ENCODE assay signal across 11 mouse cellular contexts in the genomic region with DNA sequence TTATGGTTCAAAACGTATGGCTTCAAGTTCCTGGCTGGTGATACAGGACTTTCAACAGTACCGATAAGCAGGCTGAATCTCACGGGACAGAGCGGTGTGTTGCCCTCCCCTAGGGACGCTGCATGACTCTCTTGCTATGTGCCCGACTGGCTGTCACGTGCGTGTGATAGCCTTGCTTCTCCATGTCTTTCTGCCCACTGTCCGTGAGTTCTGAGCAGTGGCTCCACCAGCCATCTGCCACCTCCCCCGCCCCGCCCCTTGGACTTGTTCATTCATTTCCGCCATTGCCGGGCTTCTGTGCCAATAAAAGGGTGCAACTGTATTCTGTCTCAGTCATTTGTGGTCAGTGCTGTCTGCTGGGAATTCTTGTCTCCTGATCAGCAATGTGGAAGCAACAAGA.
DNase-seq lines count a peak whose midpoint lies in the region; ATAC-seq and TF ChIP-seq lines count a peak whose summit lies in the region.
"Had no signal": no experiment of that assay in that cellular context is flagged by ENCODE, and none has a peak within 500 bp of the region (broad histone marks: within the 10 kb centered on the region; RNA-seq: fewer than 3 reads in every experiment).

No protein-coding gene starts in this region.

- no peak overlapping the region for H3K4me3 ChIP-seq in lung, embryonic 15.5 days
- H3K4me3 ChIP-seq in limb, embryonic 10.5 days: no peak overlapping the region
- H3K4me3 ChIP-seq: embryonic facial prominence, embryonic 13.5 days had no signal

- peak; percentile 26 for DNase-seq in embryo, embryonic 11 days
- no peak for DNase-seq in embryo, embryonic 10.5 days (ENCODE audit: low spot score)
- DNase-seq in lung, postnatal 14 days: no peak
- DNase-seq in brain, embryonic 14.5 days (ENCODE audit: low read depth): peak; percentile 33
- no peak for DNase-seq in limb, embryonic 10.5 days (ENCODE audit: low spot score)
- DNase-seq in thymus, postnatal 0 days (ENCODE audit: low spot score): no peak
- DNase-seq: gastrocnemius, postnatal 10 days; kidney, adult 9 months had no signal

- H3K27me3 ChIP-seq in lung, embryonic 15.5 days: no peaks in the 10 kb centered on the region
- no peaks in the 10 kb centered on the region for H3K27me3 ChIP-seq in limb, embryonic 10.5 days (ENCODE audit: low read depth, poor library complexity, severe bottlenecking)
- H3K27me3 ChIP-seq: embryonic facial prominence, embryonic 13.5 days had no signal

- 0 out of 2 replicates have a peak, but pooled peaks cover 3% of the 10 kb centered on the region for H3K4me1 ChIP-seq in lung, embryonic 15.5 days
- H3K4me1 ChIP-seq in limb, embryonic 10.5 days: peaks cover 36% of the 10 kb centered on the region

- H3K4me2 ChIP-seq in lung, embryonic 15.5 days: peak overlapping the region; percentile 10; the same call in 1 of the 2 replicates
- H3K4me2 ChIP-seq: embryonic facial prominence, embryonic 13.5 days had no signal

- no peaks in the 10 kb centered on the region for H3K9me3 ChIP-seq in lung, embryonic 15.5 days
- H3K9me3 ChIP-seq in limb, embryonic 10.5 days (replicated peaks): no peaks in the 10 kb centered on the region
- H3K9me3 ChIP-seq: embryonic facial prominence, embryonic 13.5 days had no signal

- no peak overlapping the region for H3K9ac ChIP-seq in lung, embryonic 15.5 days
- H3K9ac ChIP-seq: embryonic facial prominence, embryonic 13.5 days had no signal

- TF ChIP-seq POLR2A in brain, embryonic 14.5 days (IDR thresholded peaks at IDR 0.05; ENCODE audit: borderline replicate concordance, extremely low read depth, insufficient read depth, insufficient read length, poor library complexity, severe bottlenecking): no peak

- TF ChIP-seq CTCF in brain, embryonic 14.5 days (IDR thresholded peaks at IDR 0.05; ENCODE audit: borderline replicate concordance, extremely low read depth, insufficient read depth, insufficient read length): no peak

- ATAC-seq in lung, embryonic 15.5 days (ENCODE audit: borderline replicate concordance, extremely low read depth, low FRiP score, low TSS enrichment): no peak
- no peak for ATAC-seq in inflammation-experienced regulatory T-cells, adult 6 months

- no peaks in the 10 kb centered on the region for H3K36me3 ChIP-seq in lung, embryonic 15.5 days
- H3K36me3 ChIP-seq in limb, embryonic 10.5 days: no peaks in the 10 kb centered on the region
- H3K36me3 ChIP-seq: embryonic facial prominence, embryonic 13.5 days had no signal

- no peak overlapping the region for H3K27ac ChIP-seq in lung, embryonic 15.5 days
- peak overlapping the region; percentile 67 for H3K27ac ChIP-seq in limb, embryonic 10.5 days
- H3K27ac ChIP-seq: embryonic facial prominence, embryonic 13.5 days had no signal

- WGBS in lung, embryonic 15.5 days: 73% methylated on average over 13 of the region's 13 CpGs
- 86% methylated on average over 13 of the region's 13 CpGs for WGBS in limb, embryonic 10.5 days

Comparison
In these comparisons a context has a peak if more than half of its experiments do, and no peak if none do; other contexts are left out.
1. DNase-seq: peak in embryo, embryonic 11 days (single experiment) and brain, embryonic 14.5 days (single experiment); none in embryo, embryonic 10.5 days (single experiment), lung, postnatal 14 days (single experiment), limb, embryonic 10.5 days (single experiment) and thymus, postnatal 0 days (single experiment).